Mouse (Mus musculus) heart, adult 2 months (tissue): ENCODE data around the gene Zfp64. TPM values are rescaled to one million over a fixed set of nuclear protein-coding genes. Genes with fewer than 3 reads are reported as not detected.

Source experiments
- DNase-seq, 2 experiments: peaks; one replicate each; pipeline ENCODE4 v3.0.0; 2021
- H3K27ac ChIP-seq: fragments of 200-600 bp; 2 replicates; pipeline ENCODE4 v1.8.1; 2022
- H3K27me3 ChIP-seq: fragments of 200-500 bp; 2 replicates; pipeline ENCODE4 v1.6.1; 2012; ENCODE audit warnings: mild to moderate bottlenecking, low read length, inconsistent platforms, mixed read lengths; ENCODE audit not compliant: control insufficient read depth, insufficient read depth
- H3K36me3 ChIP-seq: fragments of 200-500 bp; 2 replicates; pipeline ENCODE4 v1.6.1; 2012; ENCODE audit warnings: low read length, inconsistent platforms; ENCODE audit not compliant: control insufficient read depth, insufficient read depth
- H3K4me1 ChIP-seq: fragments of 200-500 bp; 2 replicates; pipeline ENCODE4 v1.6.1; 2011; ENCODE audit warnings: low read length; ENCODE audit not compliant: control insufficient read depth, insufficient read depth
- H3K4me3 ChIP-seq: fragments of 200-600 bp; 2 replicates; pipeline ENCODE4 v1.8.1; 2022
- H3K79me2 ChIP-seq: fragments of 200-500 bp; replicated peaks from 2 replicates; pipeline ENCODE4 v1.6.1; 2012; ENCODE audit warnings: mild to moderate bottlenecking, inconsistent platforms, low read length, moderate library complexity, mixed read lengths; ENCODE audit not compliant: control insufficient read depth, insufficient read depth
- H3K9ac ChIP-seq: fragments of 200-500 bp; 2 replicates; pipeline ENCODE4 v1.6.1; 2012; ENCODE audit warnings: low read depth, mild to moderate bottlenecking, control low read depth, inconsistent platforms, low read length, mixed read lengths
- CTCF ChIP-seq: fragments of 200-600 bp; IDR thresholded peaks from 2 replicates; pipeline ENCODE4 v1.8.1; 2022; ENCODE audit warnings: antibody characterized with exemption, mild to moderate bottlenecking, moderate library complexity
- EP300 ChIP-seq: fragments of 200-500 bp; IDR thresholded peaks from 2 replicates; pipeline ENCODE4 v1.6.1; 2011; ENCODE audit warnings: low read depth, low read length, control low read depth; ENCODE audit not compliant: insufficient read depth
- POLR2A ChIP-seq: fragments of 200-500 bp; IDR thresholded peaks from 2 replicates; pipeline ENCODE4 v1.6.1; 2011; ENCODE audit warnings: mild to moderate bottlenecking, low read depth, low read length, control low read depth; ENCODE audit not compliant: insufficient read depth
- WGBS: fragments of 180-500 bp; shearing (Covaris S2); methylation state at CpG from one replicate; pipeline ENCODE4 v1.1.7; 2018; 5-methylcytosine and 5-hydroxymethylcytosine counted together
- intact Hi-C: fragments of 180-260 bp; cut with DNase I; formaldehyde crosslinking; loops from one replicate; pipeline ENCODE4 v1.15.1; 2025
- polyA plus RNA-seq: library from polyadenylated mRNA; depleted of rRNA; stranded (reverse); fragments of >200 nt; gene quantifications from 2 replicates; pipeline ENCODE4 v1.2.3, GENCODE M21; 2012
- total RNA-seq, 2 experiments: library from RNA; stranded (reverse); gene quantifications; 2 replicates each; pipeline ENCODE4 v1.2.3; 2021

Zfp64 gene
- total and polyA plus RNA-seq, 3 experiments: 6.6 to 10.1 (median 7.8) TPM

DNA sequence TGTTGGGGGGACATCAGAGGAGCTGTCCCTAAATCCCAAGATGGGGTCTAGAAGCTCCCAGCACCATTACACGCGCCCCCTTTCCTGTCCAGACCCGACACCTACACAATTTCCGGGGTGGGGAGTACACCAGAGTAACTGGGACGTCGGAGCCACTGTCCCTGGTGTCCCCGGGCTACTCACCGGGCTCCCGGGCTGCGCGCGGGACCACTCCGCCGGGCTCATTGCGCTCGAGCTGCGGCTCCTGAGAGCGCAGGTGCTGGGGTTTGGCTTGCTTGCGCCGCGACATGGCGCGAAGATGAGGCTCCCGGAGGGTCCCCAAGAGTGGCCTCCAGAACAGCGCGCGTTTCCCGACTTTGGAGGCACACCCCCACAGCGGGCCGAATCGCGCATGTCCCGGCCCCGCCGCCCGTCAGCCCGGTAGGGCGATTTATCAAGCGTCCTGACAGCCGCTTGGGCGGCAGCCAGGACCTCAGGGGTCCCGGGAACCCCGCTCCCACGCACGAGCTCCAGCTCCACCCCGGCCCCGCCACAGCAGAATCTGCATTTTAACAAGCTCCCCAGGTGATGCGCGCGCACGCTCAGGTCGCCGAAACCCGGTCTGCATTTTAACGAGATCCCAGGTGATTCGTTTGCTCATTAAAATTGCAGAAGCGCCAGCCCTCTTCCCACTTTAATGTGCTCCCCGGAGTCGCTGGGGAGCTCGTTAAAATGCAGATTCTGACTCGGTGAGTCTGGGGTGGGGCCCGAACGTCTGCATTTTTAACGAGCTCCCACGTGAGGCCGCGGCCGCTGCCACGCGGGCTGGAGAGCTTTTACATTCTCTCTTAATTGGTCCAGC, 43.1 kb downstream of the Zfp64 start:
- H3K4me3 ChIP-seq: peak overlapping the region; percentile 43
- under 1% methylated on average over 70 of the region's 70 CpGs for WGBS
- no peak for TF ChIP-seq CTCF
- no peak for TF ChIP-seq EP300
- no peak for TF ChIP-seq POLR2A
- no peaks in the 10 kb centered on the region for H3K79me2 ChIP-seq
- no peak overlapping the region for H3K27ac ChIP-seq
- H3K27me3 ChIP-seq: peaks cover 9% of the 10 kb centered on the region
- H3K9ac ChIP-seq: no peak overlapping the region
- no peaks in the 10 kb centered on the region for H3K36me3 ChIP-seq
- DNase-seq: no peak
- intact Hi-C loops: no loop called here
- H3K4me1 ChIP-seq: no peaks in the 10 kb centered on the region

DNA sequence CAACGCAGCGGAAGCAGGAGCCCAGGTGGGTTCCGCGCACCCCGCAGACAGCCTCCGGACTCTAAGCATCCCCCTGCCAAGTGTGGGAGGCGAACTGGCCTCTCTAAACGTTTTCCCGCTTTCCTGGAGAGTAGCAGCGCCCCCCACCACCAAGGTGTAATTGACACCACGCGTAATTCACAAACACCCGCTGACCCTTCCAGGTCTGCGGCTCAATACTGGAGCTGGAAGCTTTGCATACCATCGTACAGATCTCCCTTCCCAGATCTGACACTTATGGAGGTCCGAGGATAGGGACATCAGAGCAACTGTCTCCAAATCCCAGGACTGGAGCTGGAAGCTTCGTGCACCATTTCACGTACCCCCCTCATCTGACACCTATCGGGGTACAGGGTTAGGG, 43.9 kb downstream of the Zfp64 start:
- Histone ChIP-seq H3K4me1 (no peaks in the 10 kb centered on the region), H3K27ac (no peak overlapping the region), H3K9ac (no peak overlapping the region), H3K27me3 (peaks cover 9% of the 10 kb centered on the region), H3K79me2 (no peaks in the 10 kb centered on the region), H3K4me3 (no peak overlapping the region), H3K36me3 (no peaks in the 10 kb centered on the region)
- WGBS: 4% methylated on average over 19 of the region's 19 CpGs
- TF ChIP-seq POLR2A: no peak
- no peak for TF ChIP-seq EP300
- TF ChIP-seq CTCF: no peak
- intact Hi-C loops: no loop called here
- DNase-seq: no peak

DNA sequence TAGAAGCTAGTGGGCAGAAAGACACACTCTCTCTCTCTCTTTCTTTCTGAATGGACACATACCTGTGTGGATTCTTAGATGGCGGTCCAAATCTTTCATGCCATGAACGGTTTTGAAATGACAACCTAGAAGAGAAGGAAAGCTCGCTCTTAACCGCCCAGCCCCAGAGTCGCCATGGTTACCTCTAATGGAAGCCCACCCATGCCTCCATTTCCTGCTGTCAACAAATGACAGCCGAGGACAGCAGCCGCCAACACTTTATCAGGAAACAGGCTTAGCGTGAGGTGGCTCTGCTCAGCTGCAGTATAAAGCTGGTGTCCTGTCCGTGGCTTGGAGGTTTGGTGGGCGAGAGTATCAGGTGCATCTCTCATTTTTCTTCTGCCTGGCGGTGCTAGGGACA, 49.4 kb downstream of the Zfp64 start:
- H3K4me1 ChIP-seq: no peaks in the 10 kb centered on the region
- H3K9ac ChIP-seq: no peak overlapping the region
- intact Hi-C loops: no loop called here
- H3K4me3 ChIP-seq: no peak overlapping the region
- H3K36me3 ChIP-seq: no peaks in the 10 kb centered on the region
- peaks cover 1% of the 10 kb centered on the region; the same call in 1 of the 2 replicates for H3K27me3 ChIP-seq
- DNase-seq: no peak
- no peak overlapping the region for H3K27ac ChIP-seq
- H3K79me2 ChIP-seq: no peaks in the 10 kb centered on the region
- no peak for TF ChIP-seq EP300
- TF ChIP-seq CTCF: no peak
- no peak for TF ChIP-seq POLR2A
- WGBS: 47% methylated on average over 11 of the region's 11 CpGs

DNA sequence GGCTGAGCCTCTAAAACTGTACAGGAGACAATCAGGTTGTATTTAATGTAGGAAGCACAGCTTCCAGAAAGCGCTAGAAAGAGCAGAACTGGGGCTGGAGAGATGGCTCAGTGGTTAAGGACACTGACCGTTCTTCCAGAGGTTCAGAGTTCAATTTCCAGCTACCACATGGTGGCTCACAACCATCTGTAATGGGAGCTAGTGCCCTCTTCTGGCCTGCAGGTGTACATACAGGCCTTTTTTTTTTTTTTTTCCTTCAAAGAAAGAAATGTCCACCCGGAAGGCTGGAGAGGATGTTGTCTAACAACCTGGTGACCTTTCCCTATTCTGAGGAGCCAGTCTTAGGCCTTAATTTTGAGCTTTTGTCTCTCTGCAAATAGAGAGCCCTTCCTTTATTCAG, 50.5 kb downstream of the Zfp64 start:
- 69% methylated on average over 3 of the region's 3 CpGs for WGBS

DNA sequence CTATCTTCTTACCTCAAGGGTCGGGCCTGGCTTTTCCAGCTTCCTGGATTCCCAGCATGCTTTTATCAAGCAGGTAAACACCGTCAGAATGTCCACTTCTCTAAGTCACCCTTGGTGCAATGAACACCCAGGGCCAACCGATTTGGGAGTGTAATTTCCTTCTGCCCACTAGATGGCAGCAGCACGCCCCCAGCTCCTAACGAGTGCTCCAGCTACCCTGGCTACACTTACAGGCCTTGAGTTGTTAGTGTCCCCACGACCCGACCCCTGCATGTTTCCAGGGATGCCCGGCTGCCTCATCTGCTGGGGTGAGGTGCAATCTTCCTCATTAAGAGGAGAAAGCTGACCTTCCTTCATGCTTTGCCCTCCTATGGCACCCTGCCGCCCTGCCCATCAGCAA, 51.2 kb downstream of the Zfp64 start:
- Histone ChIP-seq H3K9ac (no peak overlapping the region), H3K36me3 (no peaks in the 10 kb centered on the region), H3K27me3 (no peaks in the 10 kb centered on the region), H3K79me2 (no peaks in the 10 kb centered on the region), H3K4me1 (no peaks in the 10 kb centered on the region), H3K4me3 (no peak overlapping the region), H3K27ac (no peak overlapping the region)
- 13% methylated on average over 9 of the region's 9 CpGs for WGBS
- intact Hi-C loops: no loop called here
- peak; percentile 32 to 56 for DNase-seq
- TF ChIP-seq EP300 (no peak), CTCF (peak; percentile 84)

More for the DNA sequence above, 50.5 kb downstream of the Zfp64 start:
- TF ChIP-seq CTCF: peak; percentile 56
- TF ChIP-seq POLR2A: no peak
- Histone ChIP-seq H3K4me1 (no peaks in the 10 kb centered on the region), H3K27ac (no peak overlapping the region), H3K27me3 (peaks cover 1% of the 10 kb centered on the region; the same call in 1 of the 2 replicates), H3K4me3 (no peak overlapping the region), H3K36me3 (no peaks in the 10 kb centered on the region), H3K9ac (no peak overlapping the region), H3K79me2 (no peaks in the 10 kb centered on the region)
- DNase-seq: no peak
- intact Hi-C loops: no loop called here

DNA sequence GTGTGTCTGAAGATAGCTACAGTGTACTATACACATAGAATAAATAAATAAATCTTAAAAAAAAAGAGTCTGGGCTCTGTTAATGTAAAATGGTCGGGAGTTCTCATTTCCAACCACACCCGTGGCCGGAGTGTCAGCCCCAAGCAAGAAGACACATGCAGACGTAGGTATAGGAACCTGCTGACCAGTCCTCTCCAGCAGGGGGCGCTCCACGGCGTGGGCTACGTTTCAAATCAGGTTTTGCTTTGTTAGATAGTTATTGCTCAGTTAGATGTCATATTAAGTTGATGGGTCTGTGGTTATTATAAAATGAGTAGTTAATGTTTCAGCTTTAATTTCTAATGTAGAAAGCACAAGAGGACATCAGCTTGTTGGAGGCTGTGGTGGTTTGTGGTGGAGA, 52.8 kb downstream of the Zfp64 start:
- Histone ChIP-seq H3K27ac (no peak overlapping the region), H3K79me2 (no peaks in the 10 kb centered on the region), H3K4me3 (no peak overlapping the region), H3K9ac (no peak overlapping the region), H3K27me3 (no peaks in the 10 kb centered on the region), H3K36me3 (no peaks in the 10 kb centered on the region), H3K4me1 (no peaks in the 10 kb centered on the region)
- intact Hi-C loops: no loop called here
- TF ChIP-seq POLR2A (no peak), EP300 (no peak), CTCF (peak; percentile 87)
- WGBS: 26% methylated on average over 8 of the region's 8 CpGs
- DNase-seq: peak in 1 of 2 experiments; percentile 43
